Mouse (Mus musculus): Measurements from ENCODE around the gene Col24a1. TPM values are rescaled to one million over a fixed set of nuclear protein-coding genes. Genes with fewer than 3 reads are reported as not detected.
"Not testable (repeated sequence)": the region's sequence is repeated elsewhere in the genome, so short reads cannot be mapped to it uniquely, and the experiment has no call there.

The Col24a1 gene
- polyA plus RNA-seq, 1 experiment, result 0.31 TPM

DNA sequence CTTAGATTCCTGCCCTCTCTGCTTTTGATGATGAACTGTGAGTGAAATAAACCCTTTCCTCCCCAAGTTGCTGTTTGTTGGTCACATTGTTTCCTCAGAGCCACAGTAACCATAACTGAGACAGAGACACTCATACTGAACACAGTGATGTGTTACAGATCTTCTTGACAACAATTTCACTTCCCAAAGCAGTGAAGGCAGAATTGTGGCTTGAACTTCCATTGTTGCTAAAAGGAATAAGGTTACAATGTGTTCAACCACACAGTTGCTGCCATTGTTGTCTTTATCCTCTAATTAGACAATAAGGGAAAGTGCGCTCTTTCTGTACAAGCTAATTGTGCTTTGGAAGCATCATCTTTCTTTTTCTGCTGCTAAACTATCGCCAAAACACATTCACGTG, 61.7 kb downstream of the Col24a1 start:
- DNase-seq (ENCODE audit: low read depth), result no peak

DNA sequence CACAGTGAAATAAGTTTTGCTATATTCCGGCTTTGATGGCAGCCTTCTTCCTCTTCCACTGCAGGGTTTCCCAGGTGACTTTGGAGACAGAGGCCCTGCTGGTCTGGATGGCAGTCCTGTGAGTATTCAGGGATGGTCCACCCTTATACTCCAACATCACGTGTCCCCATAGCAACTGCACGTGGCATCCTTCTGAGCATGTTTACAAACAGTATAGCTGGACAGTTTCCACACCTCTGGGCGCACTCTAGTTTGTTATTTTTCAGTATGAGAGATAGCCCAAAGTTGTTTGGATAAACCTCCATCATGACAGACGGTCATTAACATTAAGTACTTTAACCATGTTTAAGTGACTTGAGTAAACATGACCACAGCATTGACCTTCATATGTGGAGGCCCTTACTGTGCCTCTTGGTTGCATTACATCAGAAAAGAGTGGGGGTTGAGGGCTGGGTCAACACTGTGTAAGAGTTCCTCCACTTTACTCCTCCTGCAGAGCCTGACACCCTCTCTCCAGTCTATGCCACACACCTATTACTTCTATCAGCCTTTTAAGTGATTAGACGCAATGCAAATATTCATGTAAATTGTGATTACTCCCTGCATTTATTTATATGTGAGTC, 64.7 kb downstream of the Col24a1 start:
- no peak for DNase-seq (ENCODE audit: low read depth)

DNA sequence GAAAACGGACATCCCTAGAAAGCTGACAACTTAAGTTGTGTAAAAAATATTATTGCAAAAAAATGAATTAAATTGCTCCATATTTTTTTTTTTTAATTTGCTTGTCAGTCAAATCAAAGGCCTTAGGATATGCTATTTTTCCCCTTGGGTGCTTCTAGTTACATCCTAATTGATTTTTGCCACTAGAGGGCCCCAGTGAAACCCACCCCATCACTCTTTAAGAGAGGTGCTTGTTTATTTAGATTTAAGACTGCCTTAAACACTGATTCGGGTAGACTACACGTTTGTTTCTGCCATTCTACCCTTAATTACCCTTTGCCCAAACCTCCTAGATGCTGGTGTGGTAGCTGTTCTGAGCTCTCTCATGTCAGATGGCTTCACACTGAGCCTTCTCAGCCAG, 73.0 kb downstream of the Col24a1 start:
- DNase-seq (ENCODE audit: low read depth), result no peak

DNA sequence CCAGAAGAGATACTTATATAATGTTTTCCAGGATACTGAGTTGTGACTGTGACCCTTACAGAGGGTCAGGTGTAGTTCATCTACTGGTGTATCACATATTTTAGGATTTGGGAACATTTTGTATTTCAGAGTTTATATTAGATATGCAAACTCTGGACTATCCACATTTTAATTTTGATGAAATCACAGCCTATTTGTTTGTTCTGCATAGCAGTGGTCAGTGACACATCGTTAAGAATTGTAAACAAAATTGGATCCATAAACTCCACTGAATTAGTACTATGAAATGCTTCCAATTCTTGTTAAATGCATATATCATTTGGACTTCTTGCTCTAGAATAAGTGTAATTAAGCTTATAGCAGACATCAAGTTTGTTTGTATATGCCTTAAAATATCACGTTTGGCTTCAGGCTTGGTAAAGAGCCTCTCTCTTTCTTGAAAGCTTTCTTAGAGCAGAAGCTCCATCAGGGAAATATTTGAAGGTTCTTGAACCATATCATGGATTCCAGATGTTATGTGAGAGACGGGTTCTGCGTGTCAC, 75.0 kb downstream of the Col24a1 start:
- DNase-seq (ENCODE audit: low read depth), result no peak

DNA sequence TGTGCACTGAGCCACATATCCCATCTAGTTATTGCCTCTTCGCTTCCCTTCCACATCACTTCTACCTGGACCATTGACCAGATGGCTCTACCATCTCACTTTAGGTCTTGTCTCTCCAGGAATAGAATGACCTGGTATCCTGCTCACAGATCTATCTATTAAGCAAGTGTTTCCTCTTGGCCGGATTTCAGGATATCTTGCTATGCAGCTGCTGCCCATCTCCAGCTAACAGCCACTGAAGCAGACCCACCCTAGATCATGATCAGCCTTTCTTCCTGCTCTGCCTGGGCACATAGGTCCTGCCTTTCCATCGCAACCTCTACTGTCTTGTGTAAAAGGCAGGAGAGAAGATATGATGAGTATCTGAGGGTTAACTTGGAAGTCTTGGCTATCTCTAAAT, 84.0 kb downstream of the Col24a1 start:
- no peak for DNase-seq (ENCODE audit: low read depth)

DNA sequence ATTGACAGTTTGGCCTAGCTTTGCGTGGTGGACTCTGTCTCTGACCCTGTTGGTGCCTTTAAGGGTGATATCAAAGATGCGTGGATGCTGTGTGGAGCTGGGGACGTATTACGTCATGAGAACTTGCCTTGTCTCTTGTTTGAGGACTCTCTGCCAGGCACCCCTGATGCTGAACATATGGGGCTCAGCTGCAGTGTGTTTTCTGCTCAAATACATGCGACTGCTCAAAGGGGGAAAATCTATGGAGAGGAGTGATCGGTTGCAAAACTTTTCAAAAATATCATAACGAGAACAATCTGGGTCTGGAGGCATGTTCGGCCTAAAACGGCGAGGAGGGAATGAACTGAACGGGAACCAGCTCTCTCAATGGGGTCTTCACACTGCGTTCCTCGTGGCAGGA, 90.8 kb downstream of the Col24a1 start:
- no peak for DNase-seq (ENCODE audit: low read depth)

DNA sequence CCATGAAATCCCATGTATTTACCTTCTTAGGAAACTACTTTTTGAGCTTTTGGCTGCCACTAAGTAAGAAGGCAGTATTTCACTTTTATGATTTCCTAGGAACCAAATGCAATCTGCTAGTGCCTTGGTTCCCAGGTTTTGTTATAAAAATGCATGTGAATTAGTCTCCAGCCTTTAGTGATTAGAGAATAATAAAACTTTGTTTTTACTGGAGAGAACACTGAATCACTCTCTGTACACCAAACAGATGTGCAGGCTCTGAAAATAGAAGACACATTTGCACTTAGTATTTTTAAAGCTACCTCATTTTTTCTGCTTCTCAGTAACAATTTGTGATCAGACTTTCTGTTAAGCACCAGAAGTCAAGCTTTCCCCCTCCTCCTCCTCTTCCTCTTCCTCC, 94.2 kb downstream of the Col24a1 start:
- no peak for DNase-seq (ENCODE audit: low read depth)

DNA sequence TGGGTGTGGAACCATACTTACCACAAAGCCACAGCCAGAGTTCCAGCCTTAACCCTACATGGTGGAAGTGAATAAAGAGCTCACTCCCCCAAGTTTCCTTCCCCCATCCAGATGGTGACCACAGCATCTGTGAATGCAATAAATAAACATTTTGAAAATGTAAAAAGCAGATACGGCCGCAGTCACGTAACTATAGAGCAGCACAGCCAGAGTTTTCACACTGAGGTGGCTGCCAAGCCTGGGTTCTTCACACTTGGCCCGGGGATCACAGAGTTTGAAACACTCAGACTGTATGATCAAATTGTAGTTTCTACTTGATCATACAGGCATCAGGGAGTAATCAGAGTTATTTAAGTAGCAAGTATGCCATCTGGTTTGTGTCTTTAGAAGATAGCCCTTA, 98.4 kb downstream of the Col24a1 start:
- no peak for DNase-seq (ENCODE audit: low read depth)

DNA sequence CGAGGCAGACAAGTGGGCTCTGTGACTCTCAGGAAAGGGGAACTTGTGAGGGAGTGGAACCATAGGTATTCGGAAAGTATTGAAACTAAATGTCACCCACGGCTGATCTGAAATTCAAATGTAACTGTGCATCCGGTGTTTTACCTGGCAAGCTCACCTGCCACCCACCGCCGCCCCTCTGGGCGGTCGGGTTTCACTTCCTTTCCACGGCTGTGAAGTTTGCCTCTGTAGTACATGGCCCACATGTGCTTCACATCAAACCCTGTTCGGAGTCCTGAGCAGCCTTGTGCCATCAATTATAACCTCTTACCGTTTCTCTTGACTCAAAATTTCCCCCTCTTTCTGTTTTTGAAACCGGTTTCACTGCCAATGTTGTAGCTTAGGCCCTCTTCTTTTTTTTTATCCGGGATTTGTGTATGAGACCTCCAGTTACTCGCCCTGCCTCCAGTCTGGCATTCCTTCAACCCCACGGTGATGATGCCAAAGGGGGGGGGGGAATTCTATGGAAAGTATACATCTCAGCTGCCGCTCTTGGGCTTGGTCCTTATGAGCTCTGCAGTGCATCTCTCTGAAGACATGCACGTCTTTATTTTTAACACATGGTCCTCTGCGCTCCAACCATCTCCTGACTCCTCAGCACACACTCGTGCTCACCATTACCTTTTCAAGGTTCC, 99.9 kb downstream of the Col24a1 start:
- no peak for DNase-seq (ENCODE audit: low read depth)

DNA sequence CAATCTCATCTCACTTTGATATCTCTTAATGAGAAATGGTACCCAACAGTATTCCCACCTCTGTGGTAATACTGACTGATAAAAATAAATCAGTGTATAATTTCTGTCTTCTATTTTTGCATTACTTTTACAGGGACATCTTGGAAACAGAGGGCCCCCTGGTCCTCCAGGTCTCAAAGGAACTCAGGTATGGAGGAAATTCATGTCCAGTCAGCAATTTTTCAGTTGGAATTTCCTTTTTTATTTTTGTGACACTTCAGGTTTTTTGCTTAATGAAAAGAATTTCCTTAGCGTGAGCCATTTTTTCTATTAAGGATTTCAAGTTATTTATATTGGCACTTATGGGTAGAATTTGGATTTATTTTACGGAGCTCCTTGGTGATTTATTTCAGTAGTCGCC, 106.9 kb downstream of the Col24a1 start:
- DNase-seq (ENCODE audit: low read depth), result no peak

DNA sequence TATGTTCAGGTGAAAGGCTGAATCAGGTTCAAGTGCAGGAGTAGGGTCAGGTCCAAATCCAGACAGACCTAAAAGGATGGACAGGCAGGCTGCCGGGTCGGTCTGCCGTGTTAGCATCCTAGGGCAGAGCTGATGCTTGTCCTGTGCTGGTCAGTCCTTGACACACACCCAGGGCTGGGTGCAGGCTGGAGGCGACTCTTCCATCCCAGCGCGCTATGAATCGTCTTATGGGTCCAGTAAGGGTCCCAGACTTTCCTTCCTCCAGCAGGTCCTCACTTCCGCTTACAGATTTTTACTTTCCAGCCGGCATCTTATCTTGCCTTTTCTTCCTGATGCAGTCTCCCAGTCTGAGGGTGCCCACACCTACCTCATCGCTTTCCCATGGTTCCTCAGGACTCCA, 110.0 kb downstream of the Col24a1 start:
- DNase-seq (ENCODE audit: low read depth), result no peak

DNA sequence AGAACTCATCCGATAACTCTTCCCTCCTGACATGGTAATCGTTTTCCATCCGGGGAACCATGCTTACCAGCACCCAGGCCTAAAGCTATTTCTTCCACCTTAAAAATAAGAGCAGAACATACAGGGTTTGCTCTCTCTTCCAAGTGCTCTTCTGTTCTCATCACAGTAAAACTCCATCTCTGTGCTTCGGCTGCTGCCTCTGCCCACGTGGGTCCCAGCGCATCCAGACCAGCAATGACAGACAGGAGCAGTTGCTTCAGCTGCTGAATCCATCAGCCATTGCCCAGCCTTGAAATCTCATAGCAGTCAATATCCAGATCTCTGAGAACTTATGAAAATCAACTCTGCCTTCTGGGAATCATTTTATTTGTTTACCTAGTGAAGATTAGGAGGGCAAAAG, 110.7 kb downstream of the Col24a1 start:
- DNase-seq (ENCODE audit: low read depth), result no peak

DNA sequence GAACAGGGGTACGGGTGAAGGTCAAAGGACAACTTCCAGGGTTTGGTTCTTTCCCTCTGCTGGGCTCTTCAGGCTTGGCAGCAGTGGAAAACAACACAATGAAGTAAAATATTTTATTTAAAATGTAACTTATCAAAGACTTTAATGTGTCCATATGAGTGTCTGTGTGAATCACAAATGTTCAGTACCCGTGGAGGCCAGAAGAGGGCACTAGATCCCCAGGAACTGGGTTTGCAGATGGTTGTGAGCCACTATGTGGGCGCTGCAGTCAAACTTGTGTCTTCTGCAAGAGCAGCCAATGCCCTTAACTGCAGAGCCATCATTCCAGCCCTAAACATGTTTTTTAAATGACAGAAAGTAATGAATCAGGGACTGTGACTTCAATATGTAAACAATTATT, 115.8 kb downstream of the Col24a1 start:
- no peak for DNase-seq (ENCODE audit: low read depth)

DNA sequence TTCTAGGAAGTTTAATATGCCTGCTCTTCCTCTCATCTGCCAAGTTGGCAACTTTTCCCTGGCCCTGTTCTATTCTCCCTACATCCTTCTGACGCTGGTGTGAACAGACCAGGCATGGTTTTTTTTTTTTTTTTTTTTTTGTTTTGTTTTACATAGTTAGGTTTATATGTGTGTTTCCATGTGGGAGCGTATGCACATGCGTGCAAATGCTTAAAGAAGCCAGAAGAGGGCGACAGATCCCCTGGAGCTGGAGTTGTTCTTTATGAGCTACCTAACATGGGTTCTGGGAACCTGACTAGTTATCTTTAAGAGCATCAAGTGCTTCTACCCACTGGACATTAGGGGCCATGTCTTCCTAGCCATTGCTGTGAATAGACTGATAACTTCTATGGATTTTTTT, 119.9 kb downstream of the Col24a1 start:
- no peak for DNase-seq (ENCODE audit: low read depth)

DNA sequence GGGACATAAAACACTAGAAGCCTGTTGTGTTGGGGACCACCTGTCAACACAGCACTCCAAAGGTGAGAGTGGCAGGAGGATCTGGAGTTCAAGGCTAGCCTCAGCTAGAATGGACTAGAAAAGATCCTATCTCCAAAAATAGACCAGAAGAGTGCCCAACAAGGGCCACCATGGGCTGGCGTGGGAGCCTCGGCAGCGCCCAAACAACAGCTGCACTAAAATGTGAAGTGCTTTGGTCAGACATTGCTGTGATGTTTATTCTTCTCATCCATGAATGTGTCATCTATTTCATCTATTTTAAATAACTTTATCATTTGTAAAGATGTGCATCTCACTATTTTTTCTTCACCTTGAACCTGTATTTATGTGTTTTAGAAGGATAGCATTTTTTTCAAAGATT, 122.1 kb downstream of the Col24a1 start:
- no peak for DNase-seq (ENCODE audit: low read depth)

DNA sequence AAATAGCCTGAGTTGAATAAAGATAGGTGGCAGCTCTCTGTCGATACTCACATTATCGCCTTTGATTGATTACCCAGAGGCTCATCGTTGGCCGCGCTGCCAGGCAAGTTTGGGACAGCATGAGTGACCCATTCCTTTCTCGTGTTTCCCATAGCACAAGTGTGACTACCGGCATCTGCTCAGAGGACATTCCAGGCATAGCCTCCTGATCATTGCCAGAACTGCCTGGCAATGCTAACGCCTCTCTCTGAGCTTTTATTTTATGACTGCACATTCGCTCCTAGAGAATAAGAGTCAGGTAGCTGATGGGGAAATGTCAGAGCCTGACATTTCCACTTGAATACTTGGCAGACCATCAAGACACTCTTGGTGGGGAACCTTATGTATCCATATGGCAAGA, 125.5 kb downstream of the Col24a1 start:
- DNase-seq (ENCODE audit: low read depth), result no peak

DNA sequence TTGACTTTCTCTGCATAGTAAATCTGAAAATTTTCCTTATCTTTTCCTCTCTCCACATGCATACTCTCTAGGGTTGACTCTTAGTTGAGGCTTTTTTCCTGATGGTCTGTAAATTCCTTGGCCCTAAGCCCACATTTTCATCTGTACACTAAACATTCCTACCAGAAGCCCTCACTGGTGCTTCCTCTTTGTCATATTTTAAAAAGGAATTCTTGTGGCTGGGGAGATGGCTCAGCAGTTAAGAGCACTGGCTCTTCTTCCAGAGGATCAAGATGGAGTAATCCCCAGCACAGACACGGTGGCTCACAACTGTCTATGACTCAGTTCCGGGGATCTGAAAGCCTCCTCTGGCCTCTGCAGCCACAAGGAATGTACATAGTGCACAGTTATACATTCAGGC, 128.1 kb downstream of the Col24a1 start:
- DNase-seq (ENCODE audit: low read depth), result no peak

DNA sequence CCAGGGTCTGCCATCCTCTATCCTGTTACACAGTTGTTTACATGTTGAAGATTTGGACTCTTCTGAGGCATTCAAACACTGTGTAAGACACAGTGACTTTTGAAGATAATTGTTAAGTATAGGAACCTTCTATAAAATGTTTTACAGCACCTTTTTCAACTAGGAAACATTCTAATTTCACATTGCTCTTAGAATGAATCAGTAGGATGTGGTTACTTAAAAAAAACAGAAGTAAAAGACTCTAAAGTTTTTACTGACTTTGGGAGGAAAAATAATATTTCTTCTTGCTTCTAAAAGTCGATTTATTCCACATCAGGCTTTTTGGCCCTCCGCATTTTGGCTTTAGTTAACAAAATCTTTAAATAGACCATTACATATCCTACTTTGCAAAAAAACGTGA, 129.8 kb downstream of the Col24a1 start:
- DNase-seq (ENCODE audit: low read depth), result no peak

DNA sequence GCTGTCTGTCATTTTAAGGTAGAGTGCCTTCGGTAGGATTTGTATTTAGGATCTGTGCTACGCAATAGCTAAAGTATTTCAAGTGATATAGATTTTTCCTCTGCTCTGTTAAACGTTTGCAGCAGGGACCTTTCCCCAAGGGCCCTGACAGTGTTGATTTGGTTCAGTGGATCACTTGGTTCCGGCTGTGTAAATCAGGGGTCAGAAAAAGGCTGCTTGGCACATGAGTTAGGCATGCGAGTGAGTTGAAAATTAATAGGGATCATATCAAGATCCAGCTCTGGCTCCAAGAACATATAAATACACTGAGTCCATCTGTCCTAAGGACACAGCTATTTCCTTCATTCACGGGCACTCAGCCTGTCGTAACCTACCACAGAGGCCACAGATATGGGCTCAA, 146.1 kb downstream of the Col24a1 start:
- no peak for DNase-seq (ENCODE audit: low read depth)

DNA sequence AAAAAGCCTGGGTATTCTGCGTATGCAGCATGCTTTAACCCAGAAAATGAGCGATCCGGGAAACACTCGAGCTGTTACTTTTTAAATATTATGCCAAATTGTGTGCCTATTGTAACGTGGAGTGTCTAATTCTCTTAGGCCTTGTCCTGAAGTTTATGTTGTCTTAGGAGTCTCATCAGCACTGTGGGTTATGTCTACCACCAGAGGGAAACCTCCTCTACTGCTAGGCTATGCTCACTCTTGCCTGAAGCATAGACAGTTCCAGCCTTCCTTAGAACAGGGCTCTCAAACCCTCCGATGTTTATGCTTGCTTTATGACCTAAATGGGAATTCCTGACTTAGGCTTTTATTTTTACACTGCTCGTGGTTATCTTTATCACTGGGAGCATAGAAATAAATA, 146.8 kb downstream of the Col24a1 start:
- DNase-seq (ENCODE audit: low read depth), result no peak

DNA sequence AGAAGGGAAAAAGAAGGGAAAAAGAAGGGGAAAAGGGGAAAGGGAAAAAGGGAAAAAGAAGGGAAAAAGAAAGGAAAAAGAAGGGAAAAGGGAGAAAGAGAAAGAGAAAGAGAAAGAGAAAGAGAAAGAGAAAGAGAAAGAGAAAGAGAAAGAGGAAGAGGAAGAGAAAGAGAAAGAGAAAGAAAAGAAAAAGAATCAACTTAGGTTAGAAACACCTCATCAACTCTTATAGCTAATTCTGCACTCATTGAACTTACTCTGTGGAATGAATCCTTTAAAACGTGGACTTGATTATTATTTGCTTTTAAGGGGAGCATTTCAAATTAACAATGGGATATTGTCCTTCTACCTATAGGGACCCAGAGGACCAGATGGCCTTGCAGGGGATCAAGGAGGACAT, 148.7 kb downstream of the Col24a1 start:
- no peak for DNase-seq (ENCODE audit: low read depth)

DNA sequence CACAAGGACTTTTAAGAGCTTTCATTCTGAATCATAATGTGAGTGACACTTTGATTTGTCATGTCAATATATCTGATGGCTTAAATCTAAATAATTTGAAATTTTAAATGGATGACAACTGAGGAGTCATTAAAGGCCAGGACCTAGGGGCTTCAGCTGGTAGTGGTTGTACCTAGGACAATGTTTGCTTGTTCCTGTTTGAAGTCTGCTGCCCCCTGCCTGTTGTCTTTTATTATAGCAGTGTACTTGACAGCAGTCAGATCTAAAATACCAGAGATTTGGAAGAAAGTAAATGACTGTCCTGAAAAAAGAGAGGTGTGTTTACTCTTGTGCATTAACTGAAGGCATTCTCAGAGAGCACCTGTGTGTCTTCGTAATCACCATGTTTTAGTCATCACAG, 150.0 kb downstream of the Col24a1 start:
- DNase-seq (ENCODE audit: low read depth), result no peak

DNA sequence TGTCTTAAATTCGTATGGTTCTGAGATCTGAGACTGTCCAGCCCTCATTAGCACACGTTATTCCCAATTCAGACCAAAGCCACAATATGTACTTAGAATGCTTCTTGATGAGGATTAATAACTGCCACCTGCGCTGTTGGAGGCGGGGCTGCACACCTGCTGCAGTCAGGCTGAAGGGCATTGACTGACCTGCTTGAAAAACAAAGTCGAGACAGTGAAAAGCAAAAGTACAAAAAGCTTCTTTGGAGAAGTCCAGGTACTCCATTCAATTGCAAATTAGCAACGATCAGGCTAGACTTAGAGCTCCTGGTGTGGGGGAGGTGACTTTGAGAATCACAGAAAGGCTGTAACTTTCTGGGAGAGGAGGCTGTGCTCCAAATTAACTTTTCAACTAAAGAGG, 150.9 kb downstream of the Col24a1 start:
- not testable (repeated sequence) for DNase-seq (ENCODE audit: low read depth)

DNA sequence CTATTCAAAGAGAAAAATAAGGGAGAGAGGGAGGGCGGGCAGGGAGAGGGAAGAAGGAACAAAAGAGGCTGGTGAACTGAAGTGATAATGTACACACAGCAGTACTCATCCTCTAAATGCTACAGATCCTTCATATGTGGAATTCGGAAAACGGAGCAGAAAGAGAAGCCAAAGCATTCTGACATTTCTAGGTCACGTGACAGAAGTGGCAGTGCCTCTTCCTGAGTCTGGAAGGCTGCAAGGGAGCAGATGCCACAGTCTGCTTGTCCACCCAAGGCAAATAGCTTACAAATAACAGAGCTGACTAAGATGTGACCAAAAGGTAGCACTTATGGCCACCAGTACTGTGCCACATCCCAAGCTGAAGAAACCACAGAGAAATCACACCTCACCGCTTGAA, 164.8 kb downstream of the Col24a1 start:
- no peak for DNase-seq (ENCODE audit: low read depth)
